Mouse (Mus musculus) 3134 (cell line): ENCODE data around the gene Tmx1.

Source experiments
- DNase-seq: peaks from one replicate; pipeline ENCODE4 v3.0.0-alpha.2; 2011; ENCODE audit warnings: low spot score; ENCODE audit not compliant: insufficient read length; ENCODE audit errors: extremely low read depth

Gene Tmx1

DNA sequence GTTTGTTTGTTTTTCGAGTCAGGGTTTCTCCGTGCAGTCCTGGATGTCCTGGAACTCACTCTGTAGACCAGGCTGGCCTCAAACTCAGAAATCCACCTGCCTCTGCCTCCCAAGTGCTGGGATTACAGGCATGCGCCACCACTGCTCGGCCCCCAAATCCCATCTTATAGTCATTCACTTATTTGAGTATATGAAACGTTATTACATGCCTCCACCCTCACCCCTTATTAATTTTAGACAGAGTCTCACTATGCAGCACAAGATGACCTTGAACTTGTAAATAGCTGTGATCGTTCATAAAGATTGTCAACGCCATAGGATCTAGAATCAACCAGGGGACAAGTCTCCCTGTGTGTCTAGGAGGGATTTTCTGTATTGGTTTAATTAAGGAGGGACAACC is 33.1 kb downstream of the Tmx1 start:
- no peak for DNase-seq

DNA sequence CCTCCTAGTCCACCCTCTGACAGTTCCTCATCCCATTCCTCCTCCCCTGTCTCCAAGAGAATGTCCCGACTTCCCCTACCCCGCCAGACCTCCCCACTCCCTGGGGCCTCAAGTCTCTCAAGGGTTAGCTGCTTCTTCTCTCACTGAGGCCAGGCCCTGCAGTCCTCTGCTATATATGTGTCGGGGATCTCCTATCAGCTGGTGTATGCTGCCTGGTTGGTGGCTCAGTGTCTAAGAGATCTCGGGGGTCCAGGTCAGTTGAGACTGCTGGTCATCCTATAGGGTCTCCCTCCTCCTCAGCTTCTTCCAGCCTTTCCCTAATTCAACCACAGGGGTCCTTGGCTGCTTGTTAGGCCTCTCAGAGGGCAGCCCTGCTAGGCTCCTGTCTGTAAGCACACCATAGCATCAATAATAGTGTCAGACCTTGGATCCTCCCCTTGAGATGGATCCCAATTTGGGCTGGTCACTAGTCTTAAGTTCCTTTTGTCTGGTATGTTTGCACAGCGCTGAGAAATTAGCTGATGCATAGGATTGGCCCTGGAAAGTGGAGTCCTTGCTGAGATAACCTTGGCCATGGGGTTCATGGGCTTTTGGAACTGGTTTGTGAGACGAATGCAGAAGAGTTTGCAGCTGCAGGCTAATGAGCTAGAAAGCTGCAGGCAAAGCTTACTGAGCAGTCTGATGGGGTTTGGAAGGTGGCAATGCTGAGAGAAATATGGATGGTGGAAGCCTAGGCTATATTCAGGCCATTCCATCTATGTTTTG is 34.0 kb downstream of the Tmx1 start:
- no peak for DNase-seq

DNA sequence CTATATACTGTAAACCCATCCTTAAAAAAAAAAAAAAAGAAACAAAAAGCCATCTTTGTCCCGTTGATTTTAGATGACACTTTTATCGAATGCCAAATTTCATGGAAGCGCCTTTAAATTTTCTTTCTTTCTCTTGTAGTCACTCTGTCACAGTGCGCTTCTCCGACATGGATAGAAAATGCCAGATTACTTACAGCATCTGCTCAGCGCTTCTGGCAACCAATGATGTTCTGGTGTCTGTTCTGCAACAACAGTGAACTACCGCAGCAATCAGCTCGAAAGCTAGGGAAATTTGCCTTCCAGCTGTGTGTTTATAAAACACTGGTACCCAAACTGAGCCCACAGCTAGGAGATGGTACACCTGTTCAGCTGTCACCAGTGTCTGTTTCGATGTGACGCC is 39.5 kb downstream of the Tmx1 start:
- no peak for DNase-seq

DNA sequence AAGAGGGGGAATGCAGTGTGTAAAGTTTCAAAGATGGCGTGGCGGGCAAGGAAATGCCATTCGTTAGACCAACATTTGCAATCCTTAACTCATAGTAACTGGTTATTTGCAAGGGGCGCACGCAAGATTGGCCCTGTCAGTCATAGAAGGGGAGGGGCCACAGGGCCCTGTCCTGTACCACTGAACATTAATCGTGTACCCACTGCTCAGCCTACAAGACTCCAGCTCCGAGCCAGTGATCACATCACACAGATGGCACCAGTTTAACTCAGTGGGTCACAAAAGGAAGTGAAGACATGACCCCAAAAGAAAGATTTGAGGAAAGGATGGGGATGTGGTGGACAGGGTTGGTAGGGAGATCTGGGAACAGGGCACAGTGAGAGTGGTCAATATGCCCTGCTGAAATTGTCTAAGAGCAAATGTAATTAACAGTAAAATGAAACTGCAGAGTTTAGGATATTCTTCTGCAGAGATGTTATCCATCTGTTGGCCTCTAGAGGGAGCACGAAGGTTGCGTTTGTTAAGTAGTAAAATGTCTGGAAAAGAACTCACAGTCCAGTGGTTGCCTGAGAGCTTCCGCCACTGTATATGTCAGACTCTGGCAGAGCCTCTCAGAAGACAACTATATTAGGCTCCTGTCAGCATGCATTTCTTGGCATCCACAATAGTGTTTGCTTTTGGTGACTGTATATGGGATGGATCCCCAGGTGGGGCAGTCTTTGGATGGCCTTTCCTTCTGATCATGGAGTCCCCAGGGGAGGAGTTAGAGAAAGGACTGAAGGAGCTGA is 41.8 kb downstream of the Tmx1 start:
- DNase-seq = peak; percentile 50

DNA sequence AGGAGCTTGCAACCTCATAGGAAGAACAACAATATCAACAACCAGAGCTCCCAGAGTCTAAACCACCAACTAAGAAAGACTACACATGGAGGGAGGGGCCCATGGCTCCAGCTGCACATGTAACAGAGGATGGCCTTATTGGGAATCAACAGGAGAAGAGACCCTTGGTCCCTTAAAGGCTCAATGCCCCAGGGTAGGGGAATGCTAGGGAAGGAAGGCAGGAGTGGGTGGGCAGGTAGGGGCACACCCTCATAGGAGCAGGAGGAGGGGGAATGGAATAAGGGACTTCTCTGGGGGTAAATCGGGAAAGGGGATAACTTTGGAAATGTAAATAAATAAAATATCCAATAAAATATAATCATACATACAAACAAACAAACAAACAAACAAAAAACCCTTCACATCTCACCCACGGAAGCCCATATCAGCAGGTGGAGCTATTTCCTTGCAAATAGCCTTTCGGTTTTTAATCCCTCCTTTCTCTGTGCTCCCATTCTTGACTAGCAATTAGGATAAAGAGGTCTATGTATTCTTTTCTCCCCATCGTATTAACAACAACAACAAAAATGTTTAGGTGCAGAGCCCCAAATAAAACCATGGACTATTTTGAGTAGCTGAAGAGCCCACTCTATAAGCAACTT is 42.5 kb downstream of the Tmx1 start:
- DNase-seq = peak; percentile 25

DNA sequence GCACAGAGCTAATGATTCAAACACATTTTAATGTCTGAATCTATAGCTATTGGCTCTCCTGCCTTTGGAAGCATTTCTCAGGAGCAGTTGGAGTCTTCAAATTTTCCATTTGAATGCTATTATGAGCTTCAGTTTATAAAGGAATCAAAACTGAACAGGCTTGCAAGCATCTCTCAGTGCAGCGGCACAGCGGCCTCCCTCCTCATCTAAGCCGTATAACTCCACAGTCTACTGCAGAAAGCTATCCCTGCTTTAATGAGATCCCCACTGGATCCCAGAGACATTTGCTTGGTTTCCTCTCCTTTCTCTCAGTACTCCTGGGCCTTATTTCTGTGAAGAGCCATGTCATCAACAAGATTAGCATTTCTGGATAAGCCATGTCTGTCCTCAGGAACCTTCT is 45.2 kb downstream of the Tmx1 start:
- no peak for DNase-seq

DNA sequence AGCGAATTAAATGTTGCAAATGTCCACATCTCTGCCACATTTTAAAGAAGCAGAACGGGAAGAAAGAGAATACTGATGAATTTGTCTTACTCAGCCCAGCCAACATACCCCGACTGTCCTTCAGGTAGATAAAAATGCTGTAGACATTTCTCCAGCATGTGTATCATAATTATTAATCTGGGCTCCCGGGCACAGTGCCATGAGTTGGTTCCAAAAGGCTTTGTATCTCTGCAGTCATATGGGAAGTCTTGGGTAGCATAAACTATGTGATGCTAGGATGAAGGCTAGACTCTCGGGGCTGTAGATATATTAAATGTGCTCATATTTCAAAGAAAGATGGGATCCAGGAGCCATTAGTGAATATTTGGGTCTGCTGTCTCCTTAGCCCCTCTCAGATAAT is 53.1 kb downstream of the Tmx1 start:
- DNase-seq = no peak

DNA sequence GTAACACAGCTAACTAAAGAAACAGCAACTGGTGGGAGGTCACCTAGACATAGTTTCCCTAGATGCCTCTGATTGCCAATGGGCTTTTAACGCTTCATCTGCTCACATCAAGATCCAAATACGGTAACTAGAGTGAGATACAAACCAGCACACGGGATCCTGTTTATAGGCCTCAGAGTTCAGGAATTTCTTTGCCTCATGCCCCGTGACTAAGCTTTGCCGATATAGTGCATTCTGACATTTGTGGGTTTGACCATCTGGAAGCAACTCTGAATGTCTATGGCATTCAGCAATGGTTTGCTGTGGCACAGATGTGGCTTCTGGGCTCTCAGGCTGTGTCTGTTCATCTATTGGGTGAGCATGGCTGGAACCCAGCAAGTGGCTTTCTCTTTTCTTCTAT is 59.1 kb downstream of the Tmx1 start:
- DNase-seq = peak; percentile 67

DNA sequence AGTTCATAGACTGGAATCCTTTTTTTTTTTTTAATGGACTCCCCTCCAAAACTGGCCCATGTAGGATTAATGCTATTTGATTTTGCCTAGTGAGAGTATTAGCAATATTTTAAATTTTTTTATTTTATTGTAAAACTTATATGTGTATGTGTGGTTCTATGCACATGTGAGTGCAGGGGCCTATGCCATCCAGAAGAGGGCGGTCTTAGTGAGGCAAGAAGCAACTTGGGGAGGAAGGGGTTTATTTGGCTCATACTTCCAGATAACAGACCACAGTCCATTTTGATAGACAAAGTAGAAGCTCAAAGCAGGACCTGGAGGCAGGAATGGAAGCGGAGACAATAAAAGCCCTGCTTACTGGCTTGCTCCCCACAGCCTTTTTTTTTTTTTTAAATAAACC is 59.5 kb downstream of the Tmx1 start:
- DNase-seq = peak; percentile 34
